Mouse (Mus musculus) Patski (cell line): ENCODE data around the gene Pdss1. TPM values are rescaled to one million over a fixed set of nuclear protein-coding genes. Genes with fewer than 3 reads are reported as not detected.
"Not testable (repeated sequence)": the region's sequence is repeated elsewhere in the genome, so short reads cannot be mapped to it uniquely, and the experiment has no call there.

ENCODE experiments used
- ATAC-seq: fragments of 100-300 bp; one replicate; pipeline ENCODE4 v1.8.0; 2021
- CTCF ChIA-PET: fragments of 350-600 bp; sonication (Branson Sonifier 250); formaldehyde crosslinking; loops from one replicate; lab custom pipeline; 2022; ENCODE audit warnings: inconsistent platforms; lab: Charles Lee
- POLR2A ChIA-PET: fragments of 350-600 bp; sonication (Branson Sonifier 250); formaldehyde crosslinking; loops from one replicate; lab custom pipeline; 2022; ENCODE audit warnings: antibody characterized with exemption, inconsistent platforms; lab: Charles Lee
- DNase-seq: peaks from one replicate; pipeline ENCODE4 v3.0.0-alpha.2; 2011; ENCODE audit warnings: low read depth, low spot score
- H3K27me3 ChIP-seq: fragments of 371-371 bp; one replicate; pipeline ENCODE4 v1.5.1; 2021
- CTCF ChIP-seq: fragments of 100-300 bp; IDR thresholded peaks from one replicate; pipeline ENCODE4 v1.5.1; 2021
- in situ Hi-C: fragments of 300-500 bp; cut with MboI; formaldehyde crosslinking; loops from 3 replicates; pipeline ENCODE4 v1.11.1; 2018; ENCODE audit warnings: low pct_unique_long_range_greater_than_20kb, mixed read lengths
- polyA plus RNA-seq: library from polyadenylated mRNA; unstranded; gene quantifications from one replicate; pipeline ENCODE4 v1.2.3, GENCODE M21; 2021

Pdss1 gene
- polyA plus RNA-seq, 1 experiment from 2014 or later = 14.9 TPM

DNA sequence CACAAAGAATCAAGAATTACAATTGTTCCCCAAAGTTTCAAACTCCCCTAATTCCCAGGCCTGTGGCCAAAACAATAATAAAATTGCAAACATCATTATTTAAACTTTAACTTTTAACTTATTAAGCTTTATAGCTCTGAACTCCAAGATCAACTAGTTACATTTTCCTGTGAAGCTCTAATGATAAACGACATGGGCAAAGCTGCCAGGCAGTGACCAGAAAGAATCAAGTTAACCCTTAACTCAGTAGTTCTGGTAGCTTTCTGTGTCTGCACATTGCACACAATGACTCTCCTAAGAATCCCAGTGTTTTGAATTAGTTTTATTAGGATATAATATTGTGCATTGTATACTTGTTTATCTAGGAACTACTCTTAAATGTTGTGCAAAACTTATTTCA, 16.5 kb upstream of the Pdss1 start:
- in situ Hi-C loops = no loop called here
- no peak for TF ChIP-seq CTCF
- ATAC-seq = no peak
- peaks cover 32% of the 10 kb centered on the region for H3K27me3 ChIP-seq
- ChIA-PET CTCF (no interaction called here), POLR2A (no interaction called here)
- no peak for DNase-seq

DNA sequence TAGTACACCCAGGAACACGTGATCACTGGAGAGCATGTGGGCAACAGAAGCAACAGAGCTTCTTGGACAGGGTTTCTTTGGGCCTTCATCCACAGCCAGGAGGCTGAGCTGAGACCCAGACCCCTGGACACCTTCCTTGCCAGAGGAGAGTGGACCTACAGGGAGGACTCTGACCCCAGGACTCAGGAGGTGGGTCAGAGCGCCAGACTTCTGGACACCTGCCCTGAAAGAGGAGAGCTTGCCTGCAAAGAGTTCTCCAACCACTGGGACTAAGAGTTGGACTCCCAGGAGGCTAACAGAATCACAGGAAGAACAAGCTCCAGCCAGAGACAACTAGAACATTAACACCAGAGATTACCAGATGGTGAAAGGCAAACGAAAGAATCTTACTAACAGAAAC, 14.6 kb upstream of the Pdss1 start:
- CTCF ChIA-PET, DNase-seq, in situ Hi-C loops, POLR2A ChIA-PET, ATAC-seq: not testable (repeated sequence)
- peaks cover 23% of the 10 kb centered on the region for H3K27me3 ChIP-seq

DNA sequence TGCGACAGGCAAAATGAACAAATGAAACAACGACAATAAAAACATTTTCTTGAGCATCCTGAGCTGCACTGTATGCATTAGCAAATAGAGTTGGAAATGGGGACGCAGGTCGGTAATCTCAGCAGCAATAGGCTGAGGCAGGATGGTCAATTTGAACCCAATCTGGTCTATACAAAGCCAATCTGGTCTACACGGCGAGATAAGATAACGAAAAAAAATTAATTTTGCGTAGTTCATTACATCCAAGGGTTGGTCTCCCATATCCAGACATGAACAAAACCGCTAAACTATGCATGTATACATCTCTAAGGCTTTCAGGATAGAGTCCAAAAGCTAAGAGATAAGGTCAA, 415 bp upstream of the Pdss1 start:
- no peak for ATAC-seq
- no peak for TF ChIP-seq CTCF
- in situ Hi-C loops = no loop called here
- ChIA-PET POLR2A (no interaction called here), CTCF (interaction anchor here (1.4 kb wide), 2 partner anchors 30 to 100 kb away, joined by 3 read pairs; no protein-coding TSS in a partner anchor)
- no peaks in the 10 kb centered on the region for H3K27me3 ChIP-seq
- DNase-seq = no peak

DNA sequence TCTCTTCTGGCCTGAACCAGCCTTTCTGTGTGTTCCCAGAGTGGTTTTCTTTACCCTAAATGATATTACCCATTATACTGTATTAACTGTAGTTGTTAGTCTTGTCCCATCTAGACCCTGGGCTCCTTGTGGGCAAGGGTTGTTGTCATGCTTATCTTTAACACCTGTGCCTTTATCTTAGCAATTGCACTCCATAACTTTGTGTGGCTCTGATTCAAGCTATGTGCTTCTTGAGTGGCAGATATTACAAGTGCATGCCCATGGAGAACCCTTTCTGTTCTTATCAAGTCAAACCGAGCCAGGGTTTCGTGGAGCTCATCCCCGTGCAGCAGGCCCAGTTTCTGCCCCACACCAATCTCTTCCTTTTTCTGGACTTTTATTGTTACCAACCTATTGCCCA, 8.6 kb downstream of the Pdss1 start:
- no peak for ATAC-seq
- in situ Hi-C loops = no loop called here
- ChIA-PET POLR2A (no interaction called here), CTCF (no interaction called here)
- no peak for DNase-seq
- no peaks in the 10 kb centered on the region for H3K27me3 ChIP-seq
- TF ChIP-seq CTCF = no peak

DNA sequence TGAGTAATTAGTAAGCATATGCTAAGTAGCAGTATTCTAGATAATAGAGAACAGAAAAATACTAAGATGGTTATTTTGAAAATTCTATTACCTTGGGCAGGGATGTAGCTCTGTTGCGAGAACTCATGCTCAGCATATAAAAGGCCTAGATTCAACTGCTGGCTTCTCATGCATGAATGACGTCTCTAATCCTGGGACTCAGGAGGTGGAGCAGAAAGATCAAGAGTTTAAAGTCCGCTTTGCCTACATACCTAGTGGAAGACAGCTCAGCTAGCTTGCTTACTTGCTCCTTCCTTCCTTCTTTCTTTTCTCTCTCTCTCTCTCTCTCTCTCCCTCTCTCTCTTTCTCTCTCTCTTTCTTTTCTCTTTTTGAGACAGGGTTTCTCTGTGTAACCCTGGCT, 19.1 kb downstream of the Pdss1 start:
- CTCF ChIA-PET = no interaction called here
- no peak for TF ChIP-seq CTCF
- in situ Hi-C loops = no loop called here
- POLR2A ChIA-PET = no interaction called here
- no peaks in the 10 kb centered on the region for H3K27me3 ChIP-seq
- ATAC-seq = no peak
- DNase-seq = no peak

DNA sequence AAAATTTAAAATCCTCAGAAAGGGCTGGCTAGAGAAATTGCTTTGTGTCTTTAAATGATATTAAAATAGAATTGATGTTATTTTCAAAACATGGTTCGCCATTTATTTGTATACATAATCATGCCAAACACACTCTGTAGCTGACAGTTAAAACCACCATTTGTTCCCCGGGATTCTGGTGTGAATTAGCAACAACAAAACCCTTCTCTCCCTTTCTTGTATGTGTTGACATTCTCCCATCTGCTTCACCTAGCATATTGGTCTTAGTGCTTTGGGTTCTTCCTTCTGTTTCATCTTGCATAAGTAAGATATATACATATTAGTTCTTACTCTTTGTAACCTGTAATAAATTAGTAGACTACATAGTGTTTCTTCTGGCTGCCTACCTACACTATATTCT, 23.3 kb downstream of the Pdss1 start:
- no peak for TF ChIP-seq CTCF
- no peaks in the 10 kb centered on the region for H3K27me3 ChIP-seq
- in situ Hi-C loops = no loop called here
- ATAC-seq = no peak
- POLR2A ChIA-PET = interaction anchor here (0.7 kb wide), 1 partner anchor 1344 kb away, joined by 4 read pairs; no protein-coding TSS in a partner anchor
- DNase-seq = no peak
- CTCF ChIA-PET = no interaction called here

DNA sequence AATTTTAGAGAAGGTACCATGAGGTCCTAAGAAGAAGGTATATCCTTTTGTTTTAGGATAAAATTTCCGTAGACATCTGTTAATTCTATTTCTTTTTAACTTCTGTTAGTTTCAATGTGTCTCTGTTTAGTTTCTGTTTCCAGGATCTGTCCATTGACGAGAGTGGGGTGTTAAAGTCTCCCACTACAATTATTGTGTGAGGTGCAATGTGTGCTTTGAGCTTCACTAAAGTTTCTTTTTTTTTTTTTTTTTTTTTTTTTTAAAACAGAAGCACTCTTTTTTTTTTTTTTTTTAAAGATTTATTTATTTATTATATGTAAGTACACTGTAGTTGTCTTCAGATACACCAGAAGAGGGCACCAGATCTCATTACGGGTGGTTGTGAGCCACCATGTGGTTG, 30.6 kb downstream of the Pdss1 start:
- ATAC-seq, POLR2A ChIA-PET, H3K27me3 ChIP-seq, CTCF ChIA-PET, in situ Hi-C loops, DNase-seq: not testable (repeated sequence)

DNA sequence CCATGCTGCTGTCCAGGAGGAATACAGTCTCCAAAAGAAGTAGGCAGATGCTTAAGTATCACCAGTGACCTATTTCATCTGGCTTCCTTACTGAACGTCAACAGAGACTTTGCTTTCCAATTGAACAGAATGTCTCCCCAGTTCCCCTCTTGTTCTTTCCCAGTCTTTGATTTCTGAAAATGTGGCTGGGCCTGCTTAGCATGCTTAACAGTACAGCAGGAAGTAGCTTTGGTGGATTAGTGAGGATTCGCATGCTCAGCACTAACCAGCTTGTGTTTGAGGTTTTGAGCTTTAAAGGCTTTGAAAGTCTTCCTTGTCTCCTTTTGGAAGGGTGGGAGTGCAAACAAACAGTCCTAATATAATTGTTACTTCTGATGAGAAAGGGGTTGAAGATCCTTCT, 32.9 kb downstream of the Pdss1 start:
- in situ Hi-C loops = no loop called here
- TF ChIP-seq CTCF = no peak
- ATAC-seq = no peak
- no peaks in the 10 kb centered on the region for H3K27me3 ChIP-seq
- ChIA-PET POLR2A (no interaction called here), CTCF (no interaction called here)
- DNase-seq = no peak

DNA sequence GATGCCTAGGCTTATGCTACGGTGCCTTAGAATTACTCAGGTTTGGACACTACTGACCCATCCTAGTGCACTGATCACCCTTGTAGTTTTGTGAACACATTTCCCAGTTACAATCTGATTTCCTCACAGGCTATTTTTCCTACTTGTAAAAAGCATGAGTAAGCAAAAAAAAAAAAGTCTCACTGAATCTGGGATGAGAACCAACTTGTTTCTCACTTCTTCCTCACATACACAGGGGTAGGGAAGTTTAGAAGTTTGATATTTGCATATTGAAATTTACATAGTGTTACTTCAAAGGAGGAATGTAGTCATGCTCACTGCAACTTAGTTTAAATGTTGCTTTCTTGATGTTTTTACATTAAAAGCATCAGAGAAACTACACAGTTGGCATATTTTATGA, 38.2 kb downstream of the Pdss1 start:
- CTCF ChIA-PET = interaction anchor here (1.0 kb wide), 1 partner anchor 9 kb away, joined by 5 read pairs; no protein-coding TSS in a partner anchor
- ATAC-seq = no peak
- in situ Hi-C loops = no loop called here

DNA sequence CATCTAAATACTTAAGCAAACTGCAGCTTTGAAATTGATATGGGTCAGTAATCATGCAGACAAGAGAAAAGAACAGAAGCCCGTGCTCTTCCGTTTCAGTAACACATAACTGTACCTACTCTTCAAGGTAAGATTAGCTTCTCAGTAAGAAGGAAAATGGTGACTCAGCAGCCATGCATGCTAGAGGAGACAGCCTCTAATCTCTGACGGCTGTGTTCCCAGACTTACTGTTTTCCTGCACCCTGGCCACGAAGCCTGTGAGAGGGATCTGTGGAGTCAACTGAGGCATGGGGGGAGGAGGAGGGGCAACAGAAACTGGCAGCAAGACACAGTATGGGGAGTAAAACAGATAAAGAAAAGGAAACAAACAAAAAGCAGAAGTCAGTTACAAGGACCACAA, 54.6 kb downstream of the Pdss1 start:
- ChIA-PET CTCF (interaction anchor here (1.0 kb wide), 1 partner anchor 12 kb away, joined by 4 read pairs; no protein-coding TSS in a partner anchor), POLR2A (no interaction called here)
- no peak for TF ChIP-seq CTCF
- H3K27me3 ChIP-seq = no peaks in the 10 kb centered on the region
- in situ Hi-C loops = no loop called here
- ATAC-seq (peak; percentile 88), DNase-seq (peak; percentile 33)

More for the DNA sequence above, 38.2 kb downstream of the Pdss1 start:
- no peaks in the 10 kb centered on the region for H3K27me3 ChIP-seq
- POLR2A ChIA-PET = no interaction called here
- DNase-seq = no peak
- TF ChIP-seq CTCF = no peak

DNA sequence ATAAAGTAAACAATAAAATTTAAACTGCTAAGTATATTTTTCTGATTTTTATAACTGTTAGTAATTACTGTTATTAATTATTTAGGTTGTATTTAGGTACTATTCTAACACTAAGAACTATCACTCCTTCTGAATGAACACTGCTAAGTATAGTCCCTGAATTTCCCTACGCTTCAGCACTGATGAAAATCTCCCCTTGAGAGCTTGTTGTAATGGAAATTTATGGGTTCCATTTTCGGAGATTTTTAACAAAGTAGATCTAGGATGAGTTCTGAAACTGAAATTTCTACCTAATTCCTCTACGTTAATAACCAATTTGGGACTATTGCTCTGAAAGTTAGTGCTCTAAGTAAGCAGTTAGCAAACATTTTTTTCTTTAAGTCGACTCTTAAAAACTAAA, 59.0 kb downstream of the Pdss1 start:
- no peak for ATAC-seq
- TF ChIP-seq CTCF = no peak
- POLR2A ChIA-PET = no interaction called here
- H3K27me3 ChIP-seq = no peaks in the 10 kb centered on the region
- DNase-seq = no peak
- CTCF ChIA-PET = no interaction called here
- in situ Hi-C loops = no loop called here

DNA sequence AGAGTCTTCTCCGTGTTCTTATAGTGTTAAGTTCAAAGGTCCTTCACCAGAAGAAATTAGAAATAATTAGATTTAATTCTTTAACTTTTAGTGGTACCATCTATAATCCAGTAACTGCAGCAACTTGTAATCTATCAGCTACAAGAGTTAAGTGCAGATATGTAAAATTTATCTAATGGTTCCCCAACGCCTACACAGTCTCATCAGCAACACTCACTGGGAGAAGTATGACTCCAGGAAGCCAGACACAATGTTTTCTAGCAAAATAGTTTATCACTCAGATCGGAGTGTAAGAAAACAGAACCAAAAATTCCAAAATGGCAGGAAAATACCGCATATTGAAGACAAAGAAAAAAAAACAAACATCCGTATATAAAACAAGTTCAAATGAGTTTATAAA, 60.6 kb downstream of the Pdss1 start:
- ChIA-PET CTCF (no interaction called here), POLR2A (no interaction called here)
- DNase-seq (no peak), ATAC-seq (no peak)
- in situ Hi-C loops = no loop called here
- no peak for TF ChIP-seq CTCF
- no peaks in the 10 kb centered on the region for H3K27me3 ChIP-seq
